Mouse (Mus musculus) lung, postnatal 0 days (tissue): ENCODE results near the gene Specc1.

Experiments used
- CTCF ChIP-seq: IDR thresholded peaks from 2 replicates; pipeline ENCODE4 v1.5.1; 2016; ENCODE audit warnings: antibody characterized with exemption, mild to moderate bottlenecking
- EP300 ChIP-seq: IDR thresholded peaks from 2 replicates; pipeline ENCODE4 v1.6.1; 2016; ENCODE audit warnings: antibody characterized with exemption, mild to moderate bottlenecking, control low read depth

DNA sequence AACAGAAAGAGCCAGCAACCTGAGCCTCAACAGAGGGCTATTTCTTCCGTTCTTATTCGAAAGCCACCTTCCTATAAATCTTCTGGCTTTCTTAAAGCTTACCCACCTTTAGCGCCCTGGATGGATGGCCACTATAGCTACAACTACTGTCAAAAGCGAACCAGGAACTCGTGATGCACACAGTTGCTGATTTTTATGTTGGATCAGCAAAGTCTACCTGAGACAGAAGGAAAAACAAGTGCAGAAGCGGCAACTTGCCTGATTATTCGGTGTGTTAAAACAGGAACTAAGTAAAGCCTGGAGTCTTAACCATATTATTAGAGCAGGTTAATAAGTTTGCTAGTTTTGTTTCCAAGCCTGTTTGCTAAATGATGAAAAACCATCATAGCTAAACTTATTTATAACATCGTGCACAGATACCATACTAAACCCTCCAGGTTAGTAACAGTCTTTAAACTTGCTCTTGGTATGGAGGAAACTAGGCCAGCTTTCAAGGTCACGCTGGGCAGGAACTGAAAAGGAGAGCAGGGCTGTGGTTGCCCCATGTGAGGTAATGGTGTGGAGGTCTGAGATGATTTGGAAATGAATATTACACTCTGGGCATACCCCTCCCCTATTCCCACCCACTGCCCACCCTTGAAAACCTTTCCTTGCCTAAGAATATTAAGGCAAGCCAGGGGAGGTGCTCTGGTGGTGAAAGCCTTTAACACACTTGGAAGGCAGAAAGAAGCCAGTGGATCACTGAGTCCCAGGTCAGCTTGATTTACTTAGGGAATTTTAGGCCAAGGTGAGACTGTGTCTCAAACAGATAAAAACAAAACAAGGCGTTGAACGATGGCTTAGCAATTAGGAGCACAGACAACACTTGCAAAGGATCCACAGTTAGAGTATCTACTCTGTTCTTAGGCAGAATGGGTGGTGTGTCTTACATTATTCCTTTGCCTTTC, 25.6 kb upstream of the Specc1 start:
- TF ChIP-seq CTCF (no peak), EP300 (no peak)
